Mouse (Mus musculus): Measurements from ENCODE around the gene Cd200r4.
A peak's percentile ranks its signal among the peaks of the same experiment; 100 is the strongest.

DNA sequence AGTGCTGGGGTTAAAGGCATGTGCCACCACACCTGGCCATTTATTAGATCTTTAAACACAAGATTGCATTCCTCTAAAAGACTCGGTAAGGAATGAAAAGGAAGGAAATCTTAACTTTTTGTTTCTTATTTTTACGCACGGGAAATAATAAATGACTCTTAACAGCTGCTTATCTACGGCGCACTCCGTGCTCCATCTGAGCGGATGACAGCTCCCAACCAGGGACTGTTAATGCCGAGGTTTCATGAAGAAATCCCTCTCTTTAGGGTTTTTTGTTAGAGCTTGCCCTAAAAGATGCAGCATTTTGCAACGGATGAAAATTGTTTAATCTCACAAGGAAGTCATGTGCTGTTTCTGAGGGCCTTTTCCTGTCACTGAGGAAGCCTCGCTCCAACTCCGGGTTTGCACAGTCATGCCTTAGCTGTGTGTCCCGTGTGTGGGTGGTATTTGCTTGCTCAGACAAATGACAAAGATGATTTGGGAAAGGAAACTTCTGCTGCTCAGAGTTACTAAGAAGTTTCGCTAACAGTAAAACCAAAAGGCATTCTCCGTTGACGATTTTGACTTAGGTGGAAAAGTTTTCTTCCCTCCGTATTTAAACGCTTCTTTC lies 32.9 kb upstream of the Cd200r4 start:
- no peak for TF ChIP-seq TAL1 (IDR thresholded peaks at IDR 0.05; ENCODE audit: low read length)
- 0 out of 2 replicates have a peak, but pooled peaks have one; percentile 15 for TF ChIP-seq GATA1 (IDR thresholded peaks at IDR 0.05; ENCODE audit: low read length)
